Mouse (Mus musculus): ENCODE data around the gene Ppt1. TPM values are rescaled to one million over a fixed set of nuclear protein-coding genes. Genes with fewer than 3 reads are reported as not detected.

Gene Ppt1
- total RNA-seq, 2 experiments from 2014 or later = 67.4 to 79.1 TPM

DNA sequence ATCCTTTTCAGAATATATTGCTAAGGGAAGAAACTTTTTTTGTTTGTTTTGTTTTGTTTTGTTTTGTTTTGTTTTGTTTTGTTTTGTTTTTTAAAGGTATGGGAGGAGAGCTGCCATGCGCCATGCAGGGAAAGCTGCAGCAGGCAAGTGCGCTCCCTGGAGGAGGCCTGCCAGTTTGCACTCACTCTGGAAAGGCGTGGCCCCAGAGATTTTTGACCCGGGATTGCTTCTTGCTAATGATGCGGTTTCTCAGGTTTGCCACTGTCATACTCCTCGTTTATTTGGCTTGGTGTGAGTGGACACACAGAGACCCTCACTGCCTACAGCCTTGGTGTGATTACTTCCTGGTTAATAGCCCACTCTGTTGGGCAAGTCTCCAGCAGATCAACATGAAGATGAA, 66.1 kb downstream of the Ppt1 start:
- ATAC-seq (replicated peaks; ENCODE audit: poor library complexity, severe bottlenecking) = 0 out of 2 replicates have a peak, but pooled peaks have one; percentile 22

- peak; percentile 86 for ATAC-seq (replicated peaks; ENCODE audit: poor library complexity, severe bottlenecking)
Measured at GRCm38 (mm10) chr4:122903709-122904108, 67.7 kb downstream of the Ppt1 start.

- ATAC-seq (replicated peaks; ENCODE audit: poor library complexity, severe bottlenecking) = no peak
Measured at GRCm38 (mm10) chr4:122905359-122905758, 69.3 kb downstream of the Ppt1 start.

Other genes starting within 250 kb of the Ppt1 start
- gene 9530002B09Rik, start 147.0 kb upstream of the Ppt1 start, total RNA-seq (2014; fragmentation: Nextera tagmentation) = not detected in 2 replicates
- not detected in 2 replicates for gene 9530002B09Rik, start 147.0 kb upstream of the Ppt1 start, total RNA-seq (2017)
- gene Cap1, start 49.8 kb downstream of the Ppt1 start, total RNA-seq (2014; fragmentation: Nextera tagmentation) = 122 and 132 TPM in 2 replicates
- gene Cap1, start 49.8 kb downstream of the Ppt1 start, total RNA-seq (2017) = 132 and 157 TPM in 2 replicates
- not detected in 2 replicates for gene Mfsd2a, start 124.9 kb downstream of the Ppt1 start, total RNA-seq (2014; fragmentation: Nextera tagmentation)
- gene Mfsd2a, start 124.9 kb downstream of the Ppt1 start, total RNA-seq (2017) = 1.5 TPM in 1 of 2 replicates, not detected in the other
- gene Mycl, start 159.4 kb downstream of the Ppt1 start, total RNA-seq (2014; fragmentation: Nextera tagmentation) = 1.5 and 4.4 TPM in 2 replicates
- 0.21 and 0.78 TPM in 2 replicates for gene Mycl, start 159.4 kb downstream of the Ppt1 start, total RNA-seq (2017)
- gene Trit1, start 180.4 kb downstream of the Ppt1 start, total RNA-seq (2014; fragmentation: Nextera tagmentation) = 10.8 and 21.5 TPM in 2 replicates
- gene Trit1, start 180.4 kb downstream of the Ppt1 start, total RNA-seq (2017) = 20.4 and 20.7 TPM in 2 replicates